Mouse (Mus musculus) left cerebral cortex, postnatal 10 days (tissue): ENCODE results near the gene Klk1b1. TPM values are rescaled to one million over a fixed set of nuclear protein-coding genes. Genes with fewer than 3 reads are reported as not detected.
"Not testable (repeated sequence)": the region's sequence is repeated elsewhere in the genome, so short reads cannot be mapped to it uniquely, and the experiment has no call there.

ENCODE experiments used
- DNase-seq, 2 experiments: peaks; one replicate each; pipeline ENCODE4 v3.0.0; 2021 to 2022; ENCODE audit warnings: low spot score in 2 of 2, mixed read lengths in 1 of 2; ENCODE audit errors: extremely low spot score in 1 of 2
- intact Hi-C: fragments of 180-260 bp; cut with DNase I; formaldehyde crosslinking; loops from one replicate; pipeline ENCODE4 v1.15.1; 2025
- total RNA-seq, 2 experiments: library from RNA; stranded (reverse); gene quantifications; 2 replicates each; pipeline ENCODE4 v1.2.3; 2021

Klk1b1 gene
- total RNA-seq, result not detected

DNA sequence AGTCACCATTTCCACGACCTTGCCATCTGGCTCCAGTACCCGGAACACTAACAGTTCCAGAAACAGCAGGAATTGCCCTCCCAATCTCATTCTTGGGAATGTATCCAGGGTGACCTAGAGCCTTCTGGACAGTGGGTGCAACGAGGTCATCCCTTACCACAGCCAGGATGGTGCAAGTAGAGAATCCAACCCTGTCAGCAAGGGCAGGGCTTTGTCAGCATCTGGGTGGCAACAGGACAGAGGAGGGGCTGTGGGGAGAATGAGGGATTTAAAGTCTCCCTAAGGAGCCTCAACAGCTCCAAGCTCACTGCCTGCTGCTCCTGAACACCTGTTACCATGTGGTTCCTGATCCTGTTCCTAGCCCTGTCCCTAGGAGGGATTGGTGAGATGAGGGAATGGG lies at the start of gene Klk1b1:
Gene Klk1b1, plus strand, starts transcription at position 301 of the 400 bp plus-strand sequence.
- DNase-seq, result no peak
- intact Hi-C loops, result no loop called here

GRCm38 (mm10) chr7:43918426-43918825 lies 48.1 kb upstream of the Klk1b1 start:
- intact Hi-C loops, result no loop called here
- DNase-seq, result no peak

DNA sequence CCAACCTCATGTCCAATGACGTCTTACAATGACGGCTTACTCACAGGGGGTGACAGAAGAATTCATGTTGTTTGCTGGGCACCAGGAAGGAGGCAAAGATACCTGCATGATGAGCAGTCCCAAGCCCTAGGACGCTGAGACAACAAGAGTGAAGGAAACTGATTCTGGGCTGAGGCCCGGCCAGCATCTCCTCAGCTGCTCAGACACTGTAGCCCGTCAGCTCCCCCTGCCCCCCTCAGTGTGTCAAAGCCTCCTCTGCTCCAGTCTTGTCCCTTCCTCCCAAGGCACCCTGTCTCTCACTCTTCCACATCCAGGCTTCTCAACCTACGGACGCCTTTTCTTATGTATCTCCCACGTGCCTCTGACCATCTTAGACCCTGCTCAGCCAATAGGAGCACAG lies 47.7 kb upstream of the Klk1b1 start:
- no peak for DNase-seq
- intact Hi-C loops, result no loop called here

- peak; percentile 50 to 76 for DNase-seq
- intact Hi-C loops, result no loop called here
Measured at GRCm38 (mm10) chr7:43919559-43920451, 46.7 kb upstream of the Klk1b1 start.

DNA sequence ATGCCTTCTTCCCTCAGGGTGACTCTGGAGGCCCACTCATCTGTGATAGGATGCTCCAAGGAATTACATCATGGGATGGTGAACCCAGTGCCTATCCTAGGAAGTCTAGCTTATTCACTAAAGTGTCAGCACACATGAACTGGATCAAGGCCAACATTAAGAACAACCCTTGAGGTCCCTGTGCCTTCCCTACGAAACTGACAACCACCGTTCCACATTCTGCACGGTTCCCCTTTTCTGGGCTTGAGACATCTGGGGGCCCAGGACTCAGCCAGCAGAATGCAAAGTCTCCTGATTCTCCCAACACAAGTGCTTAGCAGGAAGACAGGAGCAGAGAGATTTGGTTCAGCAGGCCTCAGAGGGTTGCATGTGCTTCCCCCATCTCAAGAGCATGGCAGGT lies 46.0 kb upstream of the Klk1b1 start:
- no peak for DNase-seq
- intact Hi-C loops, result no loop called here

DNA sequence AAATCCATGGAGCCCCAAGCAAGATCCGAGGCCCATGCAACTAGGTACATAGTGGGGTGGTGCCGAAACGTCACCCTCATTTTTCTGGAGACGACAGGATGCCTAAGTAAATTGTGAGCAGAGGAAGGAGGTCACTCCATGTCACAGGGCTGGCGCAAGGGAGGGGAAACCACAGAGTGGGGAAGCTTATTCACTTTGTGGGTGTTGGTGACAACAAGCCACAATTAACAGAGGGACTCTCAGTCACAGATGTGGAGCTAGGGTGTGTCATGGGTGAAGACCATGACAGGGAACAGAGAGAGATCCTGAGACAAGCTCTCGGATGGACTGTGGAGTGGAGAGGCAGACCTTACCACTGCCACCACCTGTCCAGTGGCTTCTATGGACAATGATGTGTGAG lies 45.5 kb upstream of the Klk1b1 start:
- intact Hi-C loops, result no loop called here
- no peak for DNase-seq

- DNase-seq, result no peak
- intact Hi-C loops, result no loop called here
Measured at GRCm38 (mm10) chr7:43921941-43922340, 44.6 kb upstream of the Klk1b1 start.

DNA sequence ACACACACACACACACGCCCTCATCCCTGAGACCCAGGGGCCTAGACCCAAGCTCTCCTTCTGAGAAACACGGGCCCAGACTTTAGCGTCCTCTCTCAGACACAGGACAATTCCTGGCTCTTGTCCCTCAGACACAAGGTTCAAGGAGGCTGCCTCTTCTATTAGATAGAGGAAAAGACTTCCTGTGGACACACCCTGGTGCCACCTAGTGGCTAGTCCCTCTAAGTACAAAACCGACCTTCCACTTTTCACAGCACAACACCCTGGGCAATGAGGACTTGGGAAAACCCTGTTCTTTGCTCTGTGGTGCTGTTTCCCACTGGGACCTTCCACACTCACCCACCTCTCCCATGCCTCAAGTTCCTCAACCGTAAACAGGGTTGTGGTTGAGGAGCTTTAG lies 40.6 kb upstream of the Klk1b1 start:
- intact Hi-C loops, result no loop called here
- DNase-seq, result no peak

- DNase-seq, result no peak
- intact Hi-C loops, result no loop called here
Measured at GRCm38 (mm10) chr7:43928521-43928920, 38.0 kb upstream of the Klk1b1 start.

DNA sequence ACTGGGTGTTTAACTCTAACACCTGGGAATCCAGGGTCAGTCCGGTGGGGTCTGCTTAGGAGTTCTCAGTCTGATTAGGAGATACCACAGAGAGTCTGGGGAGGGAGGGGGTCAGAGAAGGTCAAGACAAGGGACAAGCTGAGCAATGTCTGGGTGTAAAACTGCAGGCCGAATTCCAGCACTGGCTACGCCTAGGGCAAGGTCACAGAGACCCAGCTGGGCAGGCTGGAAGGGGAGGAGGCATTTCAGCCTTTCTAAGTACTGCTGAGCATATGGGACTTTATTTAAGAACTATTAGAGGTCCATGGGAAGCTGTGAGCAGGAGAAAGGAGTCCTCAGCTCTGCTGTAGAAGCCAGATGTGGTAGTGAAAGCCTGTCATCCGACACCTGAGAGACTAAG lies 34.2 kb upstream of the Klk1b1 start:
- intact Hi-C loops, result no loop called here
- no peak for DNase-seq

DNA sequence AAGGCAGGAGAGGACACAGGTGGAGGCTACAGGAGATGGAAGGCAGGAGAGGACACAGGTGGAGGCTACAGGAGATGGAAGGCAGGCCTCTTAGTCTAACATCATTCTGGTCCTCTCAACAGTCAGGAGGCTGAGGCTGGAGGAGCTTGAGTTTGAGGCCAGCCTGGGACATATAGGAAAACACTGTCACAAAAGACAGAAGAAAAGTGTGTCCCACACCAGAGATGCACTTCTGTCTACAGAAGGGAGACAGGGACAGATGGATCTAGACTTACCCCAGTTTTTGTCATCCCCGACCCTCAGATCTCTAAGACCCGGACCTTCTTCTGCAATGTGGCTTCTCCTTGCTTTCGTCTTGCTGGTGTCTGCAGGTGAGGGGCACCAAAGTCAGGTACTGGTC lies 33.1 kb upstream of the Klk1b1 start, which contains the start of gene Klk15:
Gene Klk15, plus strand, starts transcription at position 301 of the 400 bp plus-strand sequence.
- DNase-seq, result no peak
- intact Hi-C loops, result no loop called here

- intact Hi-C loops, result no loop called here
- no peak for DNase-seq
Measured at GRCm38 (mm10) chr7:43934747-43935146, 31.8 kb upstream of the Klk1b1 start.

DNA sequence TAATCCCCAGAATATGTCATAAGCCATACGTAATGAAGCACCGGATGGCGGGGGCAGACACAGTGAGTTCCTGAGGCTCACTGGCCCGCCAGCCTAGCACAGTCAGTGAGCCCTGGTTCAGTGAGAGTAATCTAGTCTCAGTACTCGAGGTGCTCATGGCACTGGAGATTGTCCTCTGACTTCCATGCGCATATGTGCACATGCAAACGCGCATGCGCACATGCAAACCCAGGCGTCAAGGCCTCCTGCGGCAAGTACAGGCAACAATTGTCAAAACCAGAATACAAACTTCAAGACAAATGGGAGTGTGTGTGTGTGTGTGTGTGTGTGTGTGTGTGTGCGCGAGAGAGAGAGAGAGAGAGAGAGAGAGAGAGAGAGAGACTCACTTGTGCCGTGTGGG lies 30.0 kb upstream of the Klk1b1 start:
- DNase-seq, result no peak
- intact Hi-C loops, result no loop called here

- intact Hi-C loops, DNase-seq: not testable (repeated sequence)
Measured at GRCm38 (mm10) chr7:43942293-43942692, 24.3 kb upstream of the Klk1b1 start.

DNA sequence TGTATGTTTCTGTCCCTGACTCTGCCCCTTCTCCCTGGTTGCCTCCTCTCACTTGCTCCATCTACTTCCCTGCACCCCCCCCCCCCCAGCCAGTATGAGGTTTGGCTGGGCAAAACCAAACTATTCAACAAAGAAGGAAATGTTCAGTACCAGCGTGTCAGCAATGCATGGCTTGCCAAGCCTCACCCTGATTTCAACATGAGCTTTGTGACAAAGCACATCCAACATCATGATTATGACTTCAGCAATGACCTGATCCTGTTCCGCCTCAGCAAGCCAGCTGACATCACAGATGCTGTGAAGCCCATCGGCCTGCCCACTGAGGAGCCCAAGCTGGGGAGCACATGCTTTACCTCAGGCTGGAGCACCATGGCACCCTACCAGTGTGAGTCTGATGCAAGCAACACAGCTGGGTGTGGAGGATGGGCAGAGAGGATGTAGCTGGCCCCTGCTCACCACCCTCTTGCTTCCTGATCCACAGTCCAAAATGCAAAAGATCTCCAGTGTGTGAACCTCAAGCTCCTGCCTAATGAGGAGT lies 21.8 kb upstream of the Klk1b1 start:
- intact Hi-C loops, result no loop called here
- no peak for DNase-seq

GRCm38 (mm10) chr7:43950364-43950763 lies 16.2 kb upstream of the Klk1b1 start, which contains the start of gene Klk1b8:
Gene Klk1b8, plus strand, starts transcription at chr7:43950664.
- intact Hi-C loops, result no loop called here
- no peak for DNase-seq

DNA sequence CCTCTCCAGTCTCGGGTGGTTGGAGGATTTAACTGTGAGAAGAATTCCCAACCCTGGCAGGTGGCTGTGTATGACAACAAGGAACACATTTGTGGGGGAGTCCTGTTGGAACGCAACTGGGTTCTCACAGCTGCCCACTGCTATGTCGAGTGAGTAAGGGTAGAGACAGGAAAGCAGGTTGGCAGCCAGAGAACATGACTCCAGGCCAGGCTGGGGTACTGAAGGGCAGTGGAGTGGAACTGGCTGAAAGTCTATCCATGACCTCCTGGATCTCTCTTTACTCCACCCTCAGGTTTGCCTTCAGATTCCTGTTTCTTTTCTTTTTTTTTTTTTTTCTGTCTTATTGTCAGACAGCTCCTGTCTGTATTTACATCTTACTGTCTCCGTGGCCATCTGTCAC lies 13.8 kb upstream of the Klk1b1 start:
- intact Hi-C loops, result no loop called here
- DNase-seq, result peak in 1 of 2 experiments; percentile 3

DNA sequence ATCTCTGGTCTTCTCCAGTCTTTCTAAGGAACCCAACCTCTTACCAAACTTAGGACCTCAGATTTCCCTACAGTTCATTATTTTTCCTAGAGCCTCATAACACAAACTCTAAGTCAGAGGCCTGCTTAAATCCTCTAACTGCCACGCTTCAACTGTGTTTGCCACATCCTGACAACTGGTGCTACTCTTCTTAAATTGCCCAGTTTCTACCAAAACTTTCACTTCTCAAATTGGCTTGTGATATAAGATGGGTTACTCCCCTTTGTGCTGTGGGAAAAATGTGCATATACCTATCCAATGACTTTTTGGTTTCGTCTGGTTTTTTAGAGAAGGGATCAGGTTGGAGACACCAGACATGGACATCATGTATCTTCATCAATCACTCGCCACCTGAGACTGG lies 507 bp downstream of the Klk1b1 start:
- intact Hi-C loops, result no loop called here
- DNase-seq, result no peak

GRCm38 (mm10) chr7:43967612-43968011 lies 1.1 kb downstream of the Klk1b1 start:
- DNase-seq, result no peak
- intact Hi-C loops, result no loop called here

DNA sequence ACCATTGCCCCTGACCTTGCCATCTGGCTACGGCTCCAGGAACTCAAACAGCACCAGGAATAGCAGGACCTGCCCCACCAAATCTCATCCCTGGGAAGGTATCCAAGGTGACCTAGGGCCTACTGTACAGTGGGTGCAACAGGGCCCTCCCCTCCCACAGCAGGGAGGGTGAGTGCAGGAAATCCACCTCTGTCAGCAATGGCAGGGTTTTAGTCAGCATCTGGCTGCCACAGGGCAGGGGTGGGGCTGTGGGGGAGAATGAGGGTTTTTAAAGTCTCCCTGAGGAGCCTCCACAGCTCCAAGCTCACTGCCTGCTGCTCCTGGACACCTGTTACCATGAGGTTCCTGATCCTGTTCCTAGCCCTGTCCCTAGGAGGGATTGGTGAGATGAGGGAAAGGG lies 9.2 kb downstream of the Klk1b1 start, which contains the start of gene Klk1b9:
Gene Klk1b9, plus strand, starts transcription at position 301 of the 400 bp plus-strand sequence.
- DNase-seq, intact Hi-C loops: not testable (repeated sequence)
